Mouse (Mus musculus) layer of hippocampus, postnatal 36 days (tissue): ENCODE measurements at regions not wholly inside any gene's neighbourhood (a gene's known extent, or its start where the extent isn't known, plus 50 kb on each side); places are given as distances from the start of the nearest gene placed in this dataset.

Experiments
- DNase-seq, 2 experiments: peaks; one replicate each; pipeline ENCODE4 v3.0.0; 2022

DNA sequence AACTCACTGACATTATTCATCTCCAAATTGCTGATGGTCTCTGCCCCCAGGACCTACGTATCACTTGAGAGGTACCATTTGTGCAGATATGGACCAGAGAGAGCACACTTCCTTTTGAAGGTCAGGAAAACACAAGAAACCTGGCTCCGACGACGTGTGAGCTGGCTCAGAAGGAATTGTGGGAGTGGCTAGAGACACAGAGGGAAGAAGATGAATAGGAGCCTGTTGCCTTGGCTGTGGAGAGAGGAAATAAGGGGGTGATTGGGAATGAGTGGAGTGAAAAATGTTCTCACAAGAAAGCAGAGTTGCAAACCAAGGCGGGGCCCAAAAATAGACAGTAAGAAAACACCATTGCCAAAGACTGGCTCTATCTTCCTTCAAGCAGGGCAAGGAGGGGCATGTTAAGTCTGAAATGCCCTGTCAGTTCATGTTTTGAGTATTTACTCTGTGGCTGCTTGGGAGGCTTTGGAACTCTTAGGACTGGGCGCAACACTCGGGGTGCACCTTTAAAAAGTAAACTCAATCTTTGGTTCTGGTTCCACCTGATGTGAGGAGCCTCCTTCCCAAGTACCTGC, 111.6 kb upstream of the Mylip start:
- DNase-seq = no peak

DNA sequence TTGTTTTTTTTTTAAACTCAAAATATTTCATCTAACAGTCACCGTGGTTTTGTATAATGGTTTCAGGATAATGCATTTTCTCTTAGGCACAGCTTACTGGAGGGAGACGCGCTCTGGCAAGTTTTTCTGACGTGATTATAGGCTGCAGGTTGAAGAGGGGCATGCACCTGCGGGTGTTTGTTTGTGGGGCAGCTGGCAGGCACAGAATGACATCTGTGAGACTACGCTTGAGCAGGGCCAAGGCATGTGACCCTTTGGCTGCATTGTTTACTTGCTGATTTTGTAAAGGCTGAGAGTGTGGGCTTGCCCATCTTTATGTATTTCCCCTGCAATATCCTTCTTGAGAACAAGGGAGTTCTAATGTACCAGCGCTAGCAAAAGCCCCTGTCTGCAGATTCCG, 108.4 kb upstream of the Mylip start:
- DNase-seq = no peak

DNA sequence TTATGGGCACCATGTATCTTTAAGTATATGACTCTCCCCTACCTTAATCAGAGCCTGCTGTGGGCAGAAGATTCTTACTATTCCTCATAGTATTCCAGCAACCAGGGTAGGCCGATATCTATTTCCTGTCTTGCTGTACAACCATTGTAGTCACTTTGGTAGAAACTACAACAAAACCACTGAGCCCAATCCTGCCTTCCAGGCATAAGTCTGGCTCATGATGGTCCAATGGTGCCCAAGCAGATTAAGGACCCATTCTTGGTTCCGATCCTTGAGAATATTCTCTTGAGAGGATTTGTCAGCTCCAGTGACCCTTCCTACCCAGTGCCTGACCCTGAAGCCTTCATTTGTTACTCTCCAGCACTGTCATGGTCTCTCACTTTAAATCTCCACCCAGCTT, 102.9 kb upstream of the Mylip start:
- no peak for DNase-seq

GRCm38 (mm10) chr13:45287217-45287616, 102.3 kb upstream of the Mylip start:
- DNase-seq = no peak

DNA sequence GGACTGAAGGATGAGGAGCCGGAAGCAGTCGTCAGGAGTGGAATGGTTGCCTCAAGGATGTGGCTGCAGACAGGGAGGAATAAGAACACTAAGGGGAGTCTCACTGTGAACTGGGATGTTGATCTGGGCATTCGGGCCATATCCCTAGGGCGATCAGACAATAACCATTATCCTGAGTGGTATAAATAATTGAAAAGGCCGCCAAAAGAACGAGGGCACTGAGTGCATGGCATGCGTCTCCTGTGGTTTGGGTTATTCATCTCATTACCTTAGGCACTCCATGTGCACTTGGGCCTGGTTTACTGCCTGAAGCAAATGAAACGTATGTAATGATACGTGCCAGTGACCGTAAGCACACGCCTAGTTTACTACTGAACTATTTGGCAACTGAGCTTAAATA, 99.6 kb upstream of the Mylip start:
- no peak for DNase-seq

DNA sequence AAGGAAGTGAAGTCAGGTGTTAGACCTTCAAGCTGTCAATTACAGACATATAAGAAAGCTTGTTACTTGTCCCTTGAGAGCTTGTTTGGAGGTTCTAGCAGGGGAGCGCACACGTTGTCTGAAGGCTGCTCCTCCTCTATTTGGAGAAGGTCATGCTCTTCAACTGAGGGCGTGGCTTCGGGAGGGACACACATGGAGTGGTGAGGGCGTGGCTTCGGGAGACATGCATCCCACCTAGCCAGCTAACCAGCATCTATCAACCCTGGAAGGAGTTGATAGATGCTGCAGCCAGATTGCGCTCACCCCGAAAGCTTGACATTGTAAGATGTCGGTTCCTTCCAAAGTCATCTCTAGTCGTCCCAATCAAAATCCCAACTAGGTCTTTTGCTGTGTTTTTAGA, 94.9 kb upstream of the Mylip start:
- no peak for DNase-seq

- no peak for DNase-seq
These were observed 88.9 kb upstream of the Mylip start for GRCm38 (mm10) chr13:45300610-45301009.

GRCm38 (mm10) chr13:45301191-45301905, 88.2 kb upstream of the Mylip start:
- DNase-seq = no peak

DNA sequence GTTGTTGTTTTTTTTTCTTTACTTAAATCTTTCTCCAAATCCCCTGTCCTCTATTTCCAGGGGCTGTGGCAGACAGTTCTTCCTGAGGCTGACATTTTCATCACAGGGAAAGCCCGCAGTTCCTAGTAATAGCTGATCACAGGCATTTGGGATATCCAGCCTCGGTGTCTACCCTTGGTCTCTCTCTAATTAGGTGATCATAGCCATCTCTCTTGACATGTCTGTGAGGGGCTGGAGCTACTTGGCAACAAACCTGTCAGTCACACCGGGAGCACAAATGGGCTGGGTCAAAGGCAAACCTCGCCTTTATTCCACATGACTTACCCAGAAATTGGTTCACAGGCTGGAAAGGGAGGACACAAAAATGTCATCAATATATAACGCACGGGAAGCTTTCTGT, 86.7 kb upstream of the Mylip start:
- no peak for DNase-seq

DNA sequence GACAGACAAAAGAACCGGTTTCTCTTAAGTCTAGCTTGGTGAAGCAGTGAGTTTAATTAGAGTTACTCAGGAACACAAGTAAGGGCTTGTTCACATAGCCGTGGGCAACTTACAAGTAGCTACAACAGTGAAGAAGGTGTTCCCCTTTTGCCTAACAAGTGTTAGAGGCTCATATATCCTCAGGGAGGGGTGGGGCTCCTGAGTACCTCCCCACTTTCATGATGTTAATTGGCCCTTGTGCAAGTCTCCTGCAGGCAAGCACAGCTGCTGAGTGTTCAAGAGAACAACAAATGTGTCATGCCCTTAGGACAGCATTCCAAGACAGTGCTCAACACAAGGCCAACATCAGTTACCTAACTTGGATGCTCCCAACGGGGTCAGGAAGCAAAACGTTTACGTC, 83.4 kb upstream of the Mylip start:
- DNase-seq = no peak

DNA sequence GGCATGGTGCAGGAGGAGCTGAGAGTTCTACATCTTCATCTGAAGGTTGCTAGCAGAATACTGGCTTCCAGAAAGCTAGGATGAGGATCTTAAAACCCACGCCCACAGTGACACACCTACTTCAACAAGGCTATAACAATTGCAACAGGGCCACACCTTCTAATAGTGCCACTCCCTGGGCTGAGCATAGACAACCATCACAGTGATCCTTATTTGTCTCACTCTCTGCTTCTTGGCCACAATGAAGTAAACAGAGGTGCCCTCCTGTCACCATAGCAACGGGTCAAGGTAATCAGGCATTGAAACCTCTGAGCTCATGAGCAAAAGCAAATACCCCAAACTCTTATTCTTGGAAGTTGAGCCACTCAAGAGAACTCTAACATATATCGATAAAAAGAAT, 82.3 kb upstream of the Mylip start:
- DNase-seq = no peak

- no peak for DNase-seq
These were observed 69.9 kb upstream of the Mylip start for GRCm38 (mm10) chr13:45319646-45320045.

GRCm38 (mm10) chr13:45325736-45326293, 63.7 kb upstream of the Mylip start:
- DNase-seq = peak in 1 of 2 experiments; percentile 15

- DNase-seq = no peak
These were observed 62.8 kb upstream of the Mylip start for GRCm38 (mm10) chr13:45326751-45327150.

- DNase-seq = no peak
These were observed 59.0 kb upstream of the Mylip start for GRCm38 (mm10) chr13:45330561-45330960.

DNA sequence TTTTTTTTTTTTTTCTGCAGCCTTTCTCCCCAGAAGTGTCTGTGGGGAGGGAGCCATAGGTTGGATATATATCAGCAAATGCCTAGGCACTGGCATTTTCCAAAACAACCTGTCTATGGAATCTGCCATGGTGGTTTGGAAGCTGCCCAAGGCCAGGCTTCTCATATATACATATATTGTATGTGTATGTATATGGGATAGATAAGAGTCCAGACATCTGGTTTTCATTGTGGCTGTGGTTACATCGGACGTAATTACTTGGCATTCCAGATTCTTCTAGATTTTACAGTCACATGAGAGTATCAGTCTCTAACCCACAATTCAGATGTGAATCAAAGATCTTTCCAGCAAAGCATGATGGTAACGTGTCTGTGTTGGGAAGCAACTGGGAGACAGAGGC, 57.5 kb upstream of the Mylip start:
- DNase-seq = no peak

DNA sequence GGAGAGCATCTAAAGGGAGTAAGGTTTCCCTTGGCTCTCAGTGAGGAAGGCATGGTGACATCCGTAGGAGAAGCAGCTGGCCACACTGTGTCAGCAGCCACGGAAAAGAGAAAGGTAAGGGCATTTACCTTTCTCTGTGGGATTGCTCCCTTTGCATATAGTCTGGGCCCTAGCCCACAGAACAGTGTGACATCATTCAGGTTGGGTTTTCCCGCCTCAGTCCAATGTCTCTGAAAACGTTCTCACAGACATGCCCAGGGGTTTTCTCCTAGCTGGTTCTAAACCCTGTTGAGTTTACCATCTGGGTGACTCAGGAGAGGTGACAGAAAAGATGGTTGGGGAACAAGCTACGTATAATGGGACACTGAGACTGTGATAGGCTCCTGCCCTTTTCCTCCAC, 55.9 kb upstream of the Mylip start:
- DNase-seq = no peak
